Mouse (Mus musculus): ENCODE results near the gene Tmem189. TPM values are rescaled to one million over a fixed set of nuclear protein-coding genes. Genes with fewer than 3 reads are reported as not detected.

Gene Tmem189
- polyA plus RNA-seq, 1 experiment from 2014 or later: 40.9 TPM

- no peaks in the 10 kb centered on the region for H3K36me3 ChIP-seq (ENCODE audit: control insufficient read depth, insufficient read depth, low read length)
- H3K9me3 ChIP-seq (ENCODE audit: control insufficient read depth, low read length): no peaks in the 10 kb centered on the region
- peak overlapping the region; percentile 68 for H3K4me2 ChIP-seq (ENCODE audit: low read length)
- WGBS: 41% methylated on average over 27 of the region's 27 CpGs
- no peak for ATAC-seq (ENCODE audit: insufficient number of reproducible peaks, insufficient read depth, low FRiP score, low read depth)
- H3K27ac ChIP-seq (replicated peaks in 1 of 2; ENCODE audit: control insufficient read depth in 1 of 2, insufficient read depth in 1 of 2, low read depth in 2 of 2, low read length in 2 of 2): peak overlapping the region; percentile 44 to 71
- H3K27me3 ChIP-seq (ENCODE audit: control insufficient read depth, insufficient read depth, low read length): no peaks in the 10 kb centered on the region
- H3K4me1 ChIP-seq (ENCODE audit: control insufficient read depth in 2 of 2, insufficient read depth in 2 of 2, low read length in 2 of 2): peaks cover 40 to 47% of the 10 kb centered on the region in 2 experiments
- peak overlapping the region; percentile 18 to 25; a peak in 3 of 4 replicates for H3K4me3 ChIP-seq (ENCODE audit: control insufficient read depth in 1 of 2, insufficient read depth in 1 of 2, low read depth in 1 of 2, low read length in 2 of 2)
- peak overlapping the region; percentile 68 for H3K9ac ChIP-seq (ENCODE audit: low read length)
Observed at GRCm38 (mm10) chr2:167596726-167597491, 92.7 kb downstream of the Tmem189 start.

- H3K4me2 ChIP-seq (ENCODE audit: low read length): 0 out of 2 replicates have a peak overlapping the region, but pooled peaks have one; percentile 13
- 43% methylated on average over 4 of the region's 4 CpGs for WGBS
Observed at GRCm38 (mm10) chr2:167596262-167596661, 93.4 kb downstream of the Tmem189 start.

GRCm38 (mm10) chr2:167595761-167596171 is 93.9 kb downstream of the Tmem189 start:
- Histone ChIP-seq H3K4me1 (ENCODE audit: control insufficient read depth in 2 of 2, insufficient read depth in 2 of 2, low read length in 2 of 2) (peaks cover 40 to 47% of the 10 kb centered on the region in 2 experiments), H3K36me3 (ENCODE audit: control insufficient read depth, insufficient read depth, low read length) (no peaks in the 10 kb centered on the region), H3K27ac (replicated peaks in 1 of 2; ENCODE audit: control insufficient read depth in 1 of 2, insufficient read depth in 1 of 2, low read depth in 2 of 2, low read length in 2 of 2) (peak overlapping the region; percentile 28 to 74; a peak in 3 of 4 replicates), H3K27me3 (ENCODE audit: control insufficient read depth, insufficient read depth, low read length) (no peaks in the 10 kb centered on the region), H3K4me3 (ENCODE audit: control insufficient read depth in 1 of 2, insufficient read depth in 1 of 2, low read depth in 1 of 2, low read length in 2 of 2) (no peak overlapping the region), H3K4me2 (ENCODE audit: low read length) (no peak overlapping the region), H3K9me3 (ENCODE audit: control insufficient read depth, low read length) (no peaks in the 10 kb centered on the region), H3K9ac (ENCODE audit: low read length) (peak overlapping the region; percentile 2; the same call in 1 of the 2 replicates)
- ATAC-seq (ENCODE audit: insufficient number of reproducible peaks, insufficient read depth, low FRiP score, low read depth): no peak
- 46% methylated on average over 14 of the region's 14 CpGs for WGBS

More at GRCm38 (mm10) chr2:167596262-167596661, 93.4 kb downstream of the Tmem189 start:
- H3K9me3 ChIP-seq (ENCODE audit: control insufficient read depth, low read length): no peaks in the 10 kb centered on the region
- peak overlapping the region; percentile 2; the same call in 1 of the 2 replicates for H3K9ac ChIP-seq (ENCODE audit: low read length)
- peak overlapping the region in 1 of 2 experiments; percentile 74; a peak in 2 of 4 replicates for H3K27ac ChIP-seq (replicated peaks in 1 of 2; ENCODE audit: control insufficient read depth in 1 of 2, insufficient read depth in 1 of 2, low read depth in 2 of 2, low read length in 2 of 2)
- ATAC-seq (ENCODE audit: insufficient number of reproducible peaks, insufficient read depth, low FRiP score, low read depth): no peak
- H3K4me1 ChIP-seq (ENCODE audit: control insufficient read depth in 2 of 2, insufficient read depth in 2 of 2, low read length in 2 of 2): peaks cover 40 to 47% of the 10 kb centered on the region in 2 experiments
- H3K36me3 ChIP-seq (ENCODE audit: control insufficient read depth, insufficient read depth, low read length): no peaks in the 10 kb centered on the region
- no peaks in the 10 kb centered on the region for H3K27me3 ChIP-seq (ENCODE audit: control insufficient read depth, insufficient read depth, low read length)
- H3K4me3 ChIP-seq (ENCODE audit: control insufficient read depth in 1 of 2, insufficient read depth in 1 of 2, low read depth in 1 of 2, low read length in 2 of 2): no peak overlapping the region

- Histone ChIP-seq H3K9ac (ENCODE audit: low read length) (no peak overlapping the region), H3K27me3 (ENCODE audit: control insufficient read depth, insufficient read depth, low read length) (no peaks in the 10 kb centered on the region), H3K9me3 (ENCODE audit: control insufficient read depth, low read length) (no peaks in the 10 kb centered on the region), H3K27ac (replicated peaks in 1 of 2; ENCODE audit: control insufficient read depth in 1 of 2, insufficient read depth in 1 of 2, low read depth in 2 of 2, low read length in 2 of 2) (peak overlapping the region; percentile 63 to 74), H3K36me3 (ENCODE audit: control insufficient read depth, insufficient read depth, low read length) (no peaks in the 10 kb centered on the region), H3K4me2 (ENCODE audit: low read length) (no peak overlapping the region), H3K4me3 (ENCODE audit: control insufficient read depth in 1 of 2, insufficient read depth in 1 of 2, low read depth in 1 of 2, low read length in 2 of 2) (no peak overlapping the region), H3K4me1 (ENCODE audit: control insufficient read depth in 2 of 2, insufficient read depth in 2 of 2, low read length in 2 of 2) (peaks cover 34 to 42% of the 10 kb centered on the region in 2 experiments)
- 34% methylated on average over 10 of the region's 10 CpGs for WGBS
- peak; percentile 57 for ATAC-seq (ENCODE audit: insufficient number of reproducible peaks, insufficient read depth, low FRiP score, low read depth)
Observed at GRCm38 (mm10) chr2:167594444-167594934, 95.1 kb downstream of the Tmem189 start.

GRCm38 (mm10) chr2:167593551-167594250 is 95.9 kb downstream of the Tmem189 start:
- ATAC-seq (ENCODE audit: insufficient number of reproducible peaks, insufficient read depth, low FRiP score, low read depth): no peak
- H3K9ac ChIP-seq (ENCODE audit: low read length): no peak overlapping the region
- peaks cover 36 to 49% of the 10 kb centered on the region in 2 experiments for H3K4me1 ChIP-seq (ENCODE audit: control insufficient read depth in 2 of 2, insufficient read depth in 2 of 2, low read length in 2 of 2)
- H3K9me3 ChIP-seq (ENCODE audit: control insufficient read depth, low read length): no peaks in the 10 kb centered on the region
- H3K4me2 ChIP-seq (ENCODE audit: low read length): no peak overlapping the region
- no peak overlapping the region for H3K4me3 ChIP-seq (ENCODE audit: control insufficient read depth in 1 of 2, insufficient read depth in 1 of 2, low read depth in 1 of 2, low read length in 2 of 2)
- WGBS: 74% methylated on average over 4 of the region's 4 CpGs
- peak overlapping the region; percentile 63 to 74 for H3K27ac ChIP-seq (replicated peaks in 1 of 2; ENCODE audit: control insufficient read depth in 1 of 2, insufficient read depth in 1 of 2, low read depth in 2 of 2, low read length in 2 of 2)
- no peaks in the 10 kb centered on the region for H3K27me3 ChIP-seq (ENCODE audit: control insufficient read depth, insufficient read depth, low read length)
- H3K36me3 ChIP-seq (ENCODE audit: control insufficient read depth, insufficient read depth, low read length): no peaks in the 10 kb centered on the region

Small RNA genes lying within 50 kb of the gene (microRNA-seq; reads per million reads assigned to microRNA genes)
- not detected for gene Gm22355

Other genes starting within 250 kb of the Tmem189 start
- gene Rnf114, start 197.2 kb downstream of the Tmem189 start, polyA plus RNA-seq (2014; fragmentation: Nextera tagmentation; extraction: Ambion mirVana): 67.1 and 68.5 TPM in 2 replicates
- 11.7 and 11.9 TPM in 2 replicates for gene Spata2, start 196.9 kb downstream of the Tmem189 start, polyA plus RNA-seq (2014; fragmentation: Nextera tagmentation; extraction: Ambion mirVana)
- gene Snai1, start 151.6 kb downstream of the Tmem189 start, polyA plus RNA-seq (2014; fragmentation: Nextera tagmentation; extraction: Ambion mirVana): 11.8 and 12.5 TPM in 2 replicates
- gene Ube2v1, start 57.7 kb downstream of the Tmem189 start, polyA plus RNA-seq (2014; fragmentation: Nextera tagmentation; extraction: Ambion mirVana): 166 and 175 TPM in 2 replicates
- gene Gm20431, start 28.3 kb downstream of the Tmem189 start, polyA plus RNA-seq (2014; fragmentation: Nextera tagmentation; extraction: Ambion mirVana): 0.19 and 5.2 TPM in 2 replicates
- gene Cebpb, start 907 bp downstream of the Tmem189 start, polyA plus RNA-seq (2014; fragmentation: Nextera tagmentation; extraction: Ambion mirVana): 14.2 and 17.0 TPM in 2 replicates
- gene Ptpn1, start 242.2 kb upstream of the Tmem189 start, polyA plus RNA-seq (2014; fragmentation: Nextera tagmentation; extraction: Ambion mirVana): 40.7 and 41.5 TPM in 2 replicates

All from heart, embryonic 14.5 days (tissue).